Mouse (Mus musculus) heart, embryonic 10.5 days (tissue): ENCODE data around the gene Zfp941. TPM values are rescaled to one million over a fixed set of nuclear protein-coding genes. Genes with fewer than 3 reads are reported as not detected.
A peak's percentile ranks its signal among the peaks of the same experiment; 100 is the strongest.
"Not testable (repeated sequence)": the region's sequence is repeated elsewhere in the genome, so short reads cannot be mapped to it uniquely, and the experiment has no call there.

ENCODE experiments used
- DNase-seq: peaks from one replicate; pipeline ENCODE4 v3.0.0-alpha.2; 2017; ENCODE audit warnings: low spot score
- H3K27ac ChIP-seq: fragments of 300-500 bp; sonication (generic); 2 replicates; pipeline ENCODE4 v1.5.1; 2016; ENCODE audit warnings: mild to moderate bottlenecking
- H3K27me3 ChIP-seq: fragments of 300-500 bp; sonication (generic); 2 replicates; pipeline ENCODE4 v1.6.1; 2016; ENCODE audit warnings: mild to moderate bottlenecking; ENCODE audit not compliant: poor library complexity, insufficient read depth, severe bottlenecking
- H3K36me3 ChIP-seq: fragments of 300-500 bp; sonication (generic); 2 replicates; pipeline ENCODE4 v1.6.1; 2016; ENCODE audit warnings: mild to moderate bottlenecking, moderate library complexity
- H3K4me1 ChIP-seq: fragments of 300-500 bp; sonication (generic); 2 replicates; pipeline ENCODE4 v1.6.1; 2016; ENCODE audit warnings: mild to moderate bottlenecking
- H3K4me3 ChIP-seq: fragments of 300-500 bp; sonication (generic); 2 replicates; pipeline ENCODE4 v1.5.1; 2016; ENCODE audit warnings: mild to moderate bottlenecking, moderate library complexity
- H3K9me3 ChIP-seq: fragments of 300-500 bp; sonication (generic); 2 replicates; pipeline ENCODE4 v1.6.1; 2016; ENCODE audit warnings: mild to moderate bottlenecking, moderate library complexity
- WGBS: fragments of 180-500 bp; shearing (Covaris S2); methylation state at CpG from one replicate; pipeline ENCODE4 v1.1.7; 2016; 5-methylcytosine and 5-hydroxymethylcytosine counted together
- polyA plus RNA-seq: library from polyadenylated mRNA; unstranded; fragments of >200 nt; fragmentation: Nextera tagmentation; extraction: Ambion mirVana; gene quantifications from 2 replicates; pipeline ENCODE4 v1.2.1, GENCODE M21; 2016

The Zfp941 gene
- polyA plus RNA-seq, 1 experiment from 2014 or later: 1.0 TPM

DNA sequence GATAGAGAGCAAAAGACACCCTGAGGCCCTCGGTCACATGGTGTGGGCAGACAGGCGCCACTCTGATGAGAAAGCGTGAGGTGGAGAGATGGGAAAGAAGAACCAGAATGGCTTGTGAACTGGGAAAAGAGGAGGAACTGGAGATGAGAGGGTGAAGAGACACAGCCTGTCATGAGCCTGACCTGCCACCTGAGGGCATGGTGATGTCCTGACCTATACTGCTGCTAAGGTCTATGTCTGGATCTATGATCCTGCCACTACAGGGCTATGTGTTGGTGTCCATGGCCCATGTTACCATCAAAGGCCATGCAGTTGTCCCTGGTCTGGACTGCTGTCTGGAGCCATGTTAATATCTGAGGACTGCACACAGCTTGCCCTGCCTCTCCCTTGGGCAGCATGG, 24.4 kb downstream of the Zfp941 start:
- Histone ChIP-seq H3K27me3 (no peaks in the 10 kb centered on the region), H3K36me3 (no peaks in the 10 kb centered on the region), H3K27ac (no peak overlapping the region), H3K9me3 (no peaks in the 10 kb centered on the region), H3K4me1 (no peaks in the 10 kb centered on the region), H3K4me3 (no peak overlapping the region)
- no peak for DNase-seq
- WGBS: 76% methylated on average over 3 of the region's 3 CpGs

- Histone ChIP-seq H3K27me3 (no peaks in the 10 kb centered on the region), H3K27ac (no peak overlapping the region), H3K9me3 (no peaks in the 10 kb centered on the region), H3K36me3 (no peaks in the 10 kb centered on the region), H3K4me1 (no peaks in the 10 kb centered on the region), H3K4me3 (no peak overlapping the region)
- DNase-seq: no peak
- 60% methylated on average over 4 of the region's 4 CpGs for WGBS
Observed at GRCm38 (mm10) chr7:140793541-140793940, 28.4 kb downstream of the Zfp941 start.

DNA sequence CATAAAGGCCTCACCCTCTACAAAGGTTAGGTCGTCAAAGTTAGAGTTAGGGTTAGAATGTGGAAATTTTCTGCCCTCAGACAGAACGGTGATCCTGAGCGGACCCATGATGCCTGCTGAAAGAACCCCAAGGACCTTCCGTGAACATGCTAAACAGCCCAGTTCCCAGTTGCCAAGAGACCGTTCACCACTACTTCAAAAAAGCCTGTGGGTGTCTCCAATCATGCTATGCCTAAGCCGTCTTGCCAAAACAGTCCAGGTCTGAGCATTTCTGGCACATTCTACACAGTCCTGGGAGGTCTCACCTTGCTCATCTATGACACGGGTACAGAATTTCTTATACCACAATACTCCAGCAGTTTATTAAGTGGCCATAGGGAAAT, 33.9 kb downstream of the Zfp941 start:
- H3K4me3 ChIP-seq: no peak overlapping the region
- no peak overlapping the region for H3K27ac ChIP-seq
- H3K36me3 ChIP-seq: no peaks in the 10 kb centered on the region
- no peaks in the 10 kb centered on the region for H3K4me1 ChIP-seq
- 84% methylated on average over 7 of the region's 7 CpGs for WGBS
- no peaks in the 10 kb centered on the region for H3K9me3 ChIP-seq
- H3K27me3 ChIP-seq: no peaks in the 10 kb centered on the region
- DNase-seq: peak; percentile 51

- Histone ChIP-seq H3K9me3 (no peaks in the 10 kb centered on the region), H3K4me1 (no peaks in the 10 kb centered on the region), H3K27me3 (no peaks in the 10 kb centered on the region), H3K27ac (no peak within 1 kb of the TSS), H3K36me3 (no peaks in the 10 kb centered on the region), H3K4me3 (no peak within 1 kb of the TSS)
- WGBS: 65% methylated on average over 33 of the region's 33 CpGs
- DNase-seq: peak; percentile 63
Observed at GRCm38 (mm10) chr7:140787406-140788052, 34.4 kb downstream of the Zfp941 start, which contains the start of gene Syce1. Gene Syce1 (minus strand): TSS chr7:140787852.

DNA sequence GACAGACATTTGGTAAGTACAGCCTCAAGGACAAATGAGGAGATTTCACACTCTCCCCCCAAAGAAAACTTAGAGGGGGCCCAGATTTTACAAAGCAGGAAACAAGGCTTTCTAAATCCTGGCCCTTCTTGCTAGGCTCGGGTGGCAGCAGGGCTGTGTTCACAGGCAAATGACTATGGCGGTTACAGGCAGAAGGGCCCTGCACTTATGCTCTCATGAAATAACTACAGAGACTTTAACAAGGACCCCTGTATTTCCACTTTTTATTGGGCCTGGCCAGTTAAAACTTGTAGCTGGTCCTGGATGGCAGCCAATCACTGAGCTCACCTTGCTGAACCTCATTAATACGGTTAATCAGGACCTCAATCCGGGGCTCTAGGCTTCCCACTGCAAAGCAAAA, 41.4 kb downstream of the Zfp941 start:
- WGBS: 76% methylated on average over 4 of the region's 4 CpGs
- H3K9me3 ChIP-seq: no peaks in the 10 kb centered on the region
- no peaks in the 10 kb centered on the region for H3K4me1 ChIP-seq
- no peak overlapping the region for H3K27ac ChIP-seq
- no peaks in the 10 kb centered on the region for H3K36me3 ChIP-seq
- no peaks in the 10 kb centered on the region for H3K27me3 ChIP-seq
- no peak for DNase-seq
- H3K4me3 ChIP-seq: no peak overlapping the region

DNA sequence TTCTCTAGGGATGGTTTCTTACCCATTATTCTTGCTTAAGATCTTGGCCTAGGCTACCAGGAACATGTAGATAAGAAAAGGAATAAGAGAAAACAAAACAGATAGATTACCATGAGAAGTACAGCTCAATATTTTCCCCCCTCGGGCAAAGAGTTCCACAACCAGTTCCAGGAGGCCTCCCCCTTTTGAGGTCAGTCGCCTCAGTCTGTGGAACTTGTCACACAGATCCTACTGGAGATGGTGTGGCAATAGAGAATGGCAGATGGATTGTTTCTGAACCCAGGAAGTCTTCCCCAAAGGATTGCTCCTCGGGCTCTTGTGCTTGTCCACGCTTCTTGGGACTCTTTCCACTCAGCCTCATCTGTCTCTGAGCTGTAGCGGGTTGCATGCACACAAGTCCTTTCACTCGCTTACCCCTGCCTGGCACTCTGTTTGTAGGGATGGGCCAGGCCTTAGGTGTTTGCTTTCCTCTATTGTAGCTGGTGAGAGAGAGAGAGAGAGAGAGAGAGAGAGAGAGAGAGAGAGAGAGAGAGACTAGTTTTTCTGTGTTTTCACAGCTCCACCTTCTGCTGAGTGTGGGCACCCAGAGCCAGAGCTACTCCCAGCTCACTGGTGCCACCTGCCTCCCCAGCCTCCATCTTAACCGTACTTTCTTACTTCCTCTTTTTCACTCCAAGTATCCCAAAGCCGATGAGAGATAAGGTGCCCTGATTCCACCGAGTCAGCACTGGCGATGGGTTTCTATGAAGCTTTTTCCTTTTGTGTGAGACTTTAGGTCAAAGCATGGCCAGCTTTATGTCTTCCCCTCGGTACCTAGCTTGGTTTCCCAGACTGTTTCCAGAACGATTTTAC, 55.9 kb downstream of the Zfp941 start:
- 64% methylated on average over 12 of the region's 12 CpGs for WGBS
- no peaks in the 10 kb centered on the region for H3K27me3 ChIP-seq
- DNase-seq: no peak

DNA sequence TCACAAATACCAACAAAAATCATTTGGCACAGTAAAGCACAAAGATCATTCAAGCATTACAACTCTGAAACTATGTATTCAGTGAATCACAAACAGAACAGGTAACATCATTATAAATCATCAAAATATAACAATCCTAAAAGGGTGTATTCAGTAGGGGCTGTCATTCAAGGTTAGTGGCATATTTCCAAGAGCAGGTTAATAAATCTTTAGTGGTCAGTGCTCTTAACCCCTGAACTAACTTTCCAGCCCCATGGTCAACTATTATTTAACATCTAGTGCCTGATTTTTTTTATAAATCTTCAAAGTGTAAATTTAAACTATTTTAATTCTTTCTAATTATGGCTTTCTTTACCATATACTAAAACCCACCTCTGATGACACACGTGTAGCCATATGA, 56.6 kb downstream of the Zfp941 start:
- H3K27ac ChIP-seq, H3K9me3 ChIP-seq, H3K4me3 ChIP-seq, H3K27me3 ChIP-seq, H3K4me1 ChIP-seq, H3K36me3 ChIP-seq, DNase-seq: not testable (repeated sequence)
- 49% methylated on average over 1 of the region's 1 CpGs for WGBS

More for the DNA sequence above, 55.9 kb downstream of the Zfp941 start:
- Histone ChIP-seq H3K4me3 (no peak overlapping the region), H3K9me3 (no peaks in the 10 kb centered on the region), H3K27ac (no peak overlapping the region), H3K36me3 (no peaks in the 10 kb centered on the region), H3K4me1 (no peaks in the 10 kb centered on the region)

GRCm38 (mm10) chr7:140763447-140764020, 58.4 kb downstream of the Zfp941 start, which contains the start of gene Cyp2e1:
Gene Cyp2e1 (plus strand): TSS chr7:140763739.
- no peak for DNase-seq
- H3K4me1 ChIP-seq: no peaks in the 10 kb centered on the region
- no peaks in the 10 kb centered on the region for H3K27me3 ChIP-seq
- H3K4me3 ChIP-seq: no peak within 1 kb of the TSS
- no peak within 1 kb of the TSS for H3K27ac ChIP-seq
- H3K36me3 ChIP-seq: no peaks in the 10 kb centered on the region
- 84% methylated on average over 7 of the region's 7 CpGs for WGBS
- H3K9me3 ChIP-seq: no peaks in the 10 kb centered on the region

- Histone ChIP-seq H3K27ac (no peak overlapping the region), H3K27me3 (no peaks in the 10 kb centered on the region), H3K9me3 (no peaks in the 10 kb centered on the region), H3K36me3 (no peaks in the 10 kb centered on the region), H3K4me3 (no peak overlapping the region), H3K4me1 (no peaks in the 10 kb centered on the region)
- DNase-seq: no peak
Observed at GRCm38 (mm10) chr7:140760647-140761046, 61.3 kb downstream of the Zfp941 start.

Other genes with a start within 250 kb of the Zfp941 start
- not detected in 2 replicates for gene Olfr46, start 220.9 kb downstream of the Zfp941 start, polyA plus RNA-seq
- not detected in 2 replicates for gene Olfr61, start 193.2 kb downstream of the Zfp941 start, polyA plus RNA-seq
- gene Olfr53, start 175.7 kb downstream of the Zfp941 start, polyA plus RNA-seq: not detected in 2 replicates
- not detected in 2 replicates for gene Olfr539, start 162.2 kb downstream of the Zfp941 start, polyA plus RNA-seq
- not detected in 2 replicates for gene Olfr45, start 140.2 kb downstream of the Zfp941 start, polyA plus RNA-seq
- gene Olfr541, start 124.9 kb downstream of the Zfp941 start, polyA plus RNA-seq: not detected in 2 replicates
- gene Cyp2e1, start 58.4 kb downstream of the Zfp941 start, polyA plus RNA-seq: not detected in 2 replicates
- gene Syce1, start 34.3 kb downstream of the Zfp941 start, polyA plus RNA-seq: 0.16 and 0.49 TPM in 2 replicates
- gene Urah, start 12.8 kb upstream of the Zfp941 start, polyA plus RNA-seq: 0.85 TPM in 1 of 2 replicates, not detected in the other
- gene Scgb1c1, start 23.4 kb upstream of the Zfp941 start, polyA plus RNA-seq: not detected in 2 replicates
- not detected in 2 replicates for gene Odf3, start 25.6 kb upstream of the Zfp941 start, polyA plus RNA-seq
- gene Gm45785, start 34.2 kb upstream of the Zfp941 start, polyA plus RNA-seq: not detected in 2 replicates
- gene Ric8a, start 34.8 kb upstream of the Zfp941 start, polyA plus RNA-seq: 47.3 and 58.8 TPM in 2 replicates
- 28.1 and 31.4 TPM in 2 replicates for gene Bet1l, start 35.4 kb upstream of the Zfp941 start, polyA plus RNA-seq
- gene Psmd13, start 59.8 kb upstream of the Zfp941 start, polyA plus RNA-seq: 249 and 270 TPM in 2 replicates
- gene Sirt3, start 60.1 kb upstream of the Zfp941 start, polyA plus RNA-seq: 31.5 and 40.1 TPM in 2 replicates
- gene Cox8b, start 78.3 kb upstream of the Zfp941 start, polyA plus RNA-seq: 13.6 and 46.8 TPM in 2 replicates
- gene Nlrp6, start 98.7 kb upstream of the Zfp941 start, polyA plus RNA-seq: 0.14 TPM in 1 of 2 replicates, not detected in the other
- gene Pgghg, start 119.2 kb upstream of the Zfp941 start, polyA plus RNA-seq: 13.7 and 16.1 TPM in 2 replicates
- 1.8 and 2.3 TPM in 2 replicates for gene Ifitm5, start 128.1 kb upstream of the Zfp941 start, polyA plus RNA-seq
- not detected in 2 replicates for gene Gm45717, start 133.8 kb upstream of the Zfp941 start, polyA plus RNA-seq
- gene Ifitm2, start 133.8 kb upstream of the Zfp941 start, polyA plus RNA-seq: 402 and 508 TPM in 2 replicates
- gene Ifitm1, start 145.0 kb upstream of the Zfp941 start, polyA plus RNA-seq: 3.6 and 12.5 TPM in 2 replicates
- 24.5 and 32.7 TPM in 2 replicates for gene Ifitm3, start 188.6 kb upstream of the Zfp941 start, polyA plus RNA-seq
- not detected in 2 replicates for gene Ifitm6, start 195.7 kb upstream of the Zfp941 start, polyA plus RNA-seq
- gene Gm17387, start 207.0 kb upstream of the Zfp941 start, polyA plus RNA-seq: not detected in 2 replicates
- 2.6 and 12.7 TPM in 2 replicates for gene B4galnt4, start 238.9 kb upstream of the Zfp941 start, polyA plus RNA-seq